Mouse (Mus musculus): ENCODE measurements around the gene Pex16.

- no peak for TF ChIP-seq CTCF (IDR thresholded peaks at IDR 0.05)
- TF ChIP-seq EP300 (IDR thresholded peaks at IDR 0.05) = no peak
Measured at GRCm38 (mm10) chr2:92385113-92386051, 10.9 kb downstream of the Pex16 start.
